ENCODE assay signal across 16 mouse cellular contexts in genomic region chr15:85015771-85016170, GRCm38 (mm10). TPM values are rescaled to one million over a fixed set of nuclear protein-coding genes. Genes with fewer than 3 reads are reported as not detected.
A peak's percentile ranks its signal among the peaks of the same experiment; 100 is the strongest.
DNase-seq lines count a peak whose midpoint lies in the region; ATAC-seq and TF ChIP-seq lines count a peak whose summit lies in the region.
"Had no signal": no experiment of that assay in that cellular context is flagged by ENCODE, and none has a peak within 500 bp of the region (broad histone marks: within the 10 kb centered on the region; RNA-seq: fewer than 3 reads in every experiment).

No protein-coding gene starts in this region.

- 50% methylated on average over 11 of the region's 11 CpGs for WGBS in heart, embryonic 13.5 days
- WGBS in lung, adult 2 months, result 57% methylated on average over 11 of the region's 11 CpGs
- WGBS in stomach, postnatal 0 days, result 84% methylated on average over 11 of the region's 11 CpGs

- no peaks in the 10 kb centered on the region for H3K36me3 ChIP-seq in heart, embryonic 13.5 days
- no peaks in the 10 kb centered on the region for H3K36me3 ChIP-seq in stomach, postnatal 0 days (ENCODE audit: control insufficient read depth, insufficient read depth, low read length)

- no peak overlapping the region for H3K27ac ChIP-seq in heart, embryonic 13.5 days (replicated peaks)
- H3K27ac ChIP-seq in stomach, postnatal 0 days (replicated peaks), result no peak overlapping the region

- DNase-seq in heart, postnatal 4 days, result no peak
- DNase-seq in lung, postnatal 14 days, result peak; percentile 16
- no peak for DNase-seq in lung, adult 2 months
- DNase-seq in left cerebral cortex, postnatal 36 days (ENCODE audit: low spot score in 2 of 2), result peak; percentile 58 to 73
- DNase-seq in embryo, embryonic 10.5 days (ENCODE audit: low spot score), result no peak
- DNase-seq in stomach, postnatal 0 days (ENCODE audit: low spot score), result no peak
- DNase-seq: kidney, postnatal 36 days; midbrain, embryonic 14.5 days; thymus, postnatal 25 days had no signal

- no peak overlapping the region for H3K9ac ChIP-seq in heart, embryonic 13.5 days
- H3K9ac ChIP-seq in stomach, postnatal 0 days (ENCODE audit: low read length), result no peak overlapping the region

- no peak for ATAC-seq in heart, embryonic 13.5 days (ENCODE audit: extremely low read depth, insufficient number of reproducible peaks, low FRiP score, low TSS enrichment)
- no peak for ATAC-seq in stomach, postnatal 0 days (ENCODE audit: low FRiP score, low TSS enrichment)
- ATAC-seq: activated CD4-positive, CD25-positive, alpha-beta regulatory T cell, adult 4 months; intestine, postnatal 0 days had no signal

- peak overlapping the region; percentile 20; the same call in 1 of the 2 replicates for H3K4me2 ChIP-seq in heart, embryonic 13.5 days
- no peak overlapping the region for H3K4me2 ChIP-seq in stomach, postnatal 0 days (replicated peaks; ENCODE audit: low read depth)

- intact Hi-C loops in left cerebral cortex, postnatal 36 days (cut with DNase I), result loop anchor here (1.0 to 2.0 kb wide), 2 partner anchors 18 to 27 kb away; no protein-coding TSS in a partner anchor

- H3K4me1 ChIP-seq in heart, embryonic 13.5 days, result peaks cover 37% of the 10 kb centered on the region
- H3K4me1 ChIP-seq in lung, adult 2 months (ENCODE audit: control insufficient read depth, insufficient read depth, low read length), result peaks cover 3% of the 10 kb centered on the region; the same call in 1 of the 2 replicates
- H3K4me1 ChIP-seq in stomach, postnatal 0 days (replicated peaks; ENCODE audit: control insufficient read depth, insufficient read depth), result peaks cover 9% of the 10 kb centered on the region

- no peak for TF ChIP-seq CTCF in lung, adult 2 months (IDR thresholded peaks at IDR 0.05; ENCODE audit: insufficient read depth, low read length)
- no peak for TF ChIP-seq CTCF in stomach, postnatal 0 days (IDR thresholded peaks at IDR 0.05; ENCODE audit: low read depth)

- peaks cover 31% of the 10 kb centered on the region for H3K27me3 ChIP-seq in heart, embryonic 13.5 days (replicated peaks)
- H3K27me3 ChIP-seq in stomach, postnatal 0 days (ENCODE audit: control insufficient read depth, insufficient read depth, low read length), result no peaks in the 10 kb centered on the region

- TF ChIP-seq POLR2A in lung, adult 2 months (IDR thresholded peaks at IDR 0.05; ENCODE audit: borderline replicate concordance, extremely low read depth, low read depth, low read length), result no peak

- no peak overlapping the region for H3K4me3 ChIP-seq in heart, embryonic 13.5 days
- H3K4me3 ChIP-seq in lung, adult 2 months (replicated peaks; ENCODE audit: extremely low read depth, low read depth, low read length), result no peak overlapping the region
- no peak overlapping the region for H3K4me3 ChIP-seq in stomach, postnatal 0 days (ENCODE audit: low read depth, low read length)

- no peaks in the 10 kb centered on the region for H3K9me3 ChIP-seq in heart, embryonic 13.5 days
- no peaks in the 10 kb centered on the region for H3K9me3 ChIP-seq in stomach, postnatal 0 days (ENCODE audit: control insufficient read depth, low read length)

- no peak for TF ChIP-seq EP300 in stomach, postnatal 0 days (optimal IDR thresholded peaks at IDR 0.05)

RNA-seq across cellular contexts. Expression of gene Upk3a, which starts 1.2 kb away (rescaled TPM):
- polyA plus RNA-seq in heart, embryonic 13.5 days (2015; fragmentation: Nextera tagmentation; extraction: Ambion mirVana), result 0.13 TPM in 1 of 2 replicates, not detected in the other
- not detected for total RNA-seq in heart, postnatal 4 days (2021)
- polyA plus RNA-seq in lung, adult 2 months (2012; rRNA removed), result 2.0 and 3.0 TPM in 2 replicates
- not detected for total RNA-seq in left cerebral cortex, postnatal 36 days (2021)
- 5.7 and 7.0 TPM in 2 replicates for polyA plus RNA-seq in stomach, postnatal 0 days (2015; fragmentation: Nextera tagmentation; extraction: Ambion mirVana)
- total RNA-seq: gastrocnemius, adult 18-20 months; heart, adult 8-10 months; hematopoietic stem cell, adult 5-6 weeks had no signal
- polyA plus RNA-seq: activated CD4-positive, CD25-positive, alpha-beta regulatory T cell, adult 4 months; neural tube, embryonic 11.5 days had no signal

RNA-seq across cellular contexts. Expression of gene Fam118a, which starts 13.0 kb away (rescaled TPM):
- polyA plus RNA-seq in heart, embryonic 13.5 days (2015; fragmentation: Nextera tagmentation; extraction: Ambion mirVana), result 15.6 and 17.0 TPM in 2 replicates
- total RNA-seq in heart, postnatal 4 days (2021), result 10 to 100 TPM; 14.6 to 14.9 TPM
- polyA plus RNA-seq in lung, adult 2 months (2012; rRNA removed), result 6.7 and 7.0 TPM in 2 replicates
- 10 to 100 TPM; 18.9 to 24.3 TPM for total RNA-seq in left cerebral cortex, postnatal 36 days (2021)
- 18.3 and 20.1 TPM in 2 replicates for polyA plus RNA-seq in stomach, postnatal 0 days (2015; fragmentation: Nextera tagmentation; extraction: Ambion mirVana)

RNA-seq across cellular contexts. Expression of gene 5031439G07Rik, which starts 27.4 kb away (rescaled TPM):
- polyA plus RNA-seq in heart, embryonic 13.5 days (2015; fragmentation: Nextera tagmentation; extraction: Ambion mirVana), result 3.0 and 3.5 TPM in 2 replicates
- 10 to 100 TPM; 22.2 to 23.8 TPM for total RNA-seq in heart, postnatal 4 days (2021)
- 17.1 and 23.2 TPM in 2 replicates for polyA plus RNA-seq in lung, adult 2 months (2012; rRNA removed)
- 10 to 100 TPM; 76.2 to 83.6 TPM for total RNA-seq in left cerebral cortex, postnatal 36 days (2021)
- 6.6 and 14.7 TPM in 2 replicates for polyA plus RNA-seq in stomach, postnatal 0 days (2015; fragmentation: Nextera tagmentation; extraction: Ambion mirVana)

Comparison
In these comparisons a context has a peak if more than half of its experiments do, and no peak if none do; other contexts are left out.
1. DNase-seq: peak in lung, postnatal 14 days (single experiment) and left cerebral cortex, postnatal 36 days (2 of 2); none in heart, postnatal 4 days (single experiment), lung, adult 2 months (single experiment), embryo, embryonic 10.5 days (single experiment) and stomach, postnatal 0 days (single experiment).